Mouse (Mus musculus): ENCODE results near the gene Pigz. TPM values are rescaled to one million over a fixed set of nuclear protein-coding genes. Genes with fewer than 3 reads are reported as not detected.

Pigz gene
- total RNA-seq (2022): 1 to 10 TPM in 1 of 4 experiments, under 1 TPM in 3; 0.10 to 1.2 (median 0.16) TPM

- peak; percentile 24 to 39 for DNase-seq (ENCODE audit: low spot score in 2 of 2)
Observed at GRCm38 (mm10) chr16:31933751-31934549, at the start of gene Pigz. Gene Pigz (plus strand): TSS chr16:31933851.

GRCm38 (mm10) chr16:31883902-31884301 lies 49.7 kb upstream of the Pigz start:
- no peak for DNase-seq (ENCODE audit: low spot score in 2 of 2)

- DNase-seq (ENCODE audit: low spot score in 2 of 2): no peak
Observed at GRCm38 (mm10) chr16:31890907-31891306, 42.7 kb upstream of the Pigz start.

- DNase-seq (ENCODE audit: low spot score in 2 of 2): no peak
Observed at GRCm38 (mm10) chr16:31893396-31894141, 40.1 kb upstream of the Pigz start.

GRCm38 (mm10) chr16:31896971-31897774 lies 36.5 kb upstream of the Pigz start:
- DNase-seq (ENCODE audit: low spot score in 2 of 2): no peak

GRCm38 (mm10) chr16:31898546-31899326 lies 34.9 kb upstream of the Pigz start:
- DNase-seq (ENCODE audit: low spot score in 2 of 2): no peak

GRCm38 (mm10) chr16:31901886-31902285 lies 31.8 kb upstream of the Pigz start:
- DNase-seq (ENCODE audit: low spot score in 2 of 2): no peak

- no peak for DNase-seq (ENCODE audit: low spot score in 2 of 2)
Observed at GRCm38 (mm10) chr16:31903239-31903638, 30.4 kb upstream of the Pigz start.

- no peak for DNase-seq (ENCODE audit: low spot score in 2 of 2)
Observed at GRCm38 (mm10) chr16:31905331-31905730, 28.3 kb upstream of the Pigz start.

- no peak for DNase-seq (ENCODE audit: low spot score in 2 of 2)
Observed at GRCm38 (mm10) chr16:31905891-31906825, 27.5 kb upstream of the Pigz start.

- no peak for DNase-seq (ENCODE audit: low spot score in 2 of 2)
Observed at GRCm38 (mm10) chr16:31906896-31907295, 26.8 kb upstream of the Pigz start.

- no peak for DNase-seq (ENCODE audit: low spot score in 2 of 2)
Observed at GRCm38 (mm10) chr16:31908959-31909358, 24.7 kb upstream of the Pigz start.

GRCm38 (mm10) chr16:31910281-31910847 lies 23.3 kb upstream of the Pigz start:
- DNase-seq (ENCODE audit: low spot score in 2 of 2): no peak

GRCm38 (mm10) chr16:31917776-31918175 lies 15.9 kb upstream of the Pigz start:
- no peak for DNase-seq (ENCODE audit: low spot score in 2 of 2)

- DNase-seq (ENCODE audit: low spot score in 2 of 2): peak; percentile 30 to 38
Observed at GRCm38 (mm10) chr16:31918248-31918724, 15.4 kb upstream of the Pigz start.

- no peak for DNase-seq (ENCODE audit: low spot score in 2 of 2)
Observed at GRCm38 (mm10) chr16:31924368-31924767, 9.3 kb upstream of the Pigz start.

- no peak for DNase-seq (ENCODE audit: low spot score in 2 of 2)
Observed at GRCm38 (mm10) chr16:31926091-31926490, 7.6 kb upstream of the Pigz start.

- DNase-seq (ENCODE audit: low spot score in 2 of 2): no peak
Observed at GRCm38 (mm10) chr16:31926547-31927182, 7.0 kb upstream of the Pigz start.

GRCm38 (mm10) chr16:31927412-31927811 lies 6.2 kb upstream of the Pigz start:
- DNase-seq (ENCODE audit: low spot score in 2 of 2): no peak
